Mouse (Mus musculus) thymus, postnatal 36 days (tissue): ENCODE data around the gene Nr1h4.
"Not testable (repeated sequence)": the region's sequence is repeated elsewhere in the genome, so short reads cannot be mapped to it uniquely, and the experiment has no call there.

Source experiments
- DNase-seq, 2 experiments: peaks; one replicate each; pipeline ENCODE4 v3.0.0; 2022; ENCODE audit warnings: mixed read lengths in 2 of 2

Nr1h4 gene

GRCm38 (mm10) chr10:89532929-89533727 is at the start of gene Nr1h4:
TSS of gene Nr1h4 (minus strand) at chr10:89533585.
- no peak for DNase-seq

- DNase-seq: peak; percentile 23 to 47
These were observed 45.4 kb upstream of the Nr1h4 start for GRCm38 (mm10) chr10:89578801-89579200.

GRCm38 (mm10) chr10:89577666-89578065 is 44.3 kb upstream of the Nr1h4 start:
- no peak for DNase-seq

GRCm38 (mm10) chr10:89573421-89573820 is 40.0 kb upstream of the Nr1h4 start:
- DNase-seq: no peak

- no peak for DNase-seq
These were observed 39.6 kb upstream of the Nr1h4 start for GRCm38 (mm10) chr10:89572946-89573345.

GRCm38 (mm10) chr10:89567391-89567790 is 34.0 kb upstream of the Nr1h4 start:
- no peak for DNase-seq

- no peak for DNase-seq
These were observed 32.1 kb upstream of the Nr1h4 start for GRCm38 (mm10) chr10:89565301-89566022.

- DNase-seq: no peak
These were observed 28.7 kb upstream of the Nr1h4 start for GRCm38 (mm10) chr10:89562113-89562512.

GRCm38 (mm10) chr10:89559351-89559750 is 26.0 kb upstream of the Nr1h4 start:
- DNase-seq: no peak

GRCm38 (mm10) chr10:89554885-89555284 is 21.5 kb upstream of the Nr1h4 start:
- not testable (repeated sequence) for DNase-seq

- not testable (repeated sequence) for DNase-seq
These were observed 20.5 kb upstream of the Nr1h4 start for GRCm38 (mm10) chr10:89553855-89554254.

GRCm38 (mm10) chr10:89553015-89553414 is 19.6 kb upstream of the Nr1h4 start:
- DNase-seq: no peak

- DNase-seq: no peak
These were observed 18.3 kb upstream of the Nr1h4 start for GRCm38 (mm10) chr10:89551657-89552056.

- DNase-seq: no peak
These were observed 14.6 kb upstream of the Nr1h4 start for GRCm38 (mm10) chr10:89548028-89548427.

GRCm38 (mm10) chr10:89546989-89547388 is 13.6 kb upstream of the Nr1h4 start:
- DNase-seq: no peak

- DNase-seq: no peak
These were observed 10.5 kb upstream of the Nr1h4 start for GRCm38 (mm10) chr10:89543867-89544266.

- DNase-seq: no peak
These were observed 8.9 kb upstream of the Nr1h4 start for GRCm38 (mm10) chr10:89542321-89542720.

GRCm38 (mm10) chr10:89532451-89532850 is 934 bp downstream of the Nr1h4 start:
- no peak for DNase-seq

GRCm38 (mm10) chr10:89531976-89532375 is 1.4 kb downstream of the Nr1h4 start:
- DNase-seq: no peak

GRCm38 (mm10) chr10:89531194-89531634 is 2.2 kb downstream of the Nr1h4 start:
- no peak for DNase-seq

- DNase-seq: no peak
These were observed 6.3 kb downstream of the Nr1h4 start for GRCm38 (mm10) chr10:89527054-89527453.

GRCm38 (mm10) chr10:89525823-89526222 is 7.6 kb downstream of the Nr1h4 start:
- DNase-seq: no peak

GRCm38 (mm10) chr10:89522481-89522880 is 10.9 kb downstream of the Nr1h4 start:
- no peak for DNase-seq
